8 mouse cellular contexts compared by ENCODE assay signal in the genomic region with DNA sequence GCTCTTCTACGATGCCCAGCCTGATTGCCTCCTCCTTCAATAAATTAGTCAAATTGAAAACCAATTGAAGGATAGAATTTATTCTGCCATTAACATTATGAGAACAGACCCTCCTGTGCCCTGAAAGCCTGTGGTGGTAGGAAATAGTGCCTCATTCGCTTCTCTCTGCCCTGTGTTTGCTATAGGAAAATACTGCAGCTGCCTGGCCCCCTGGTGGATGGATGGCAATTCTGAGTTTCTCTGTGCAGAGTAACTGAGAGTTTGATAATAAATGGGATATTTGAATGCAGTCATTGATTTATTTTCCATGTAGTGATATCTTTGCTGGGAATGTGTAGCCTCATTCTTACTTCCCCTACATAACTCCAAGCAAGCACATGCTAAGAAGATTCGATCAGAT.
A peak's percentile ranks its signal among the peaks of the same experiment; 100 is the strongest.
DNase-seq lines count a peak whose midpoint lies in the region.

No protein-coding gene starts in this region.

- DNase-seq in adrenal gland, adult 2 months = peak; percentile 10
- no peak for DNase-seq in adrenal gland, postnatal 25 days
- peak; percentile 17 for DNase-seq in kidney, adult 9 months
- no peak for DNase-seq in kidney, adult 11 months
- peak; percentile 73 for DNase-seq in brain, adult 2 months (ENCODE audit: low read depth, low spot score)
- peak; percentile 30 for DNase-seq in layer of hippocampus, adult 9-11 months
- peak; percentile 63 for DNase-seq in right cerebral cortex, postnatal 4 days
- DNase-seq in spleen, adult 18-20 months = no peak

Comparison
In these comparisons a context has a peak if more than half of its experiments do, and no peak if none do; other contexts are left out.
1. DNase-seq: peak in adrenal gland, adult 2 months (single experiment), kidney, adult 9 months (single experiment), brain, adult 2 months (single experiment), layer of hippocampus, adult 9-11 months (single experiment) and right cerebral cortex, postnatal 4 days (single experiment); none in adrenal gland, postnatal 25 days (single experiment), kidney, adult 11 months (single experiment) and spleen, adult 18-20 months (0 of 2).